Mouse (Mus musculus): Measurements from ENCODE around the gene Dis3l2. TPM values are rescaled to one million over a fixed set of nuclear protein-coding genes. Genes with fewer than 3 reads are reported as not detected.

Gene Dis3l2
- polyA plus RNA-seq, 1 experiment from 2014 or later, result 38.8 TPM

DNA sequence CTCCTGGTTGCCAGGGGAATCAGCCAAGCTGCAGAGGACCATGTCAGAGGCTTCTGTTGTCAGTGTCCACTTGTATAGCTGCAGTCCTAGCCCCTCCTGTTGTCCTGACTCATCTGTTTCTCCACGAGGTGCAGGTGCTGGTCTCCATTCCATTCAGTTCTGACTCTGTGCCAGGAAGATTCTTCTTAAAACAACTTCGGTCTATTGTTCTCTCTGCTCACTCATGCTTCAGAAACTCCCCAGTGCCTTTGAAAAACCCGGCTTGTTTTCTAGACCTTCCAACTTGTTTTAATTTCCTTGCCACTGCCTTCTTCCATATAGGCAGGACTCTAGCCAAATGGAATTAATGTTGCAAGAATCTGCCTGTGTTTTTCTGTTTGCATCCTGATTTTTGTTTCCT is 39.3 kb downstream of the Dis3l2 start:
- no peaks in the 10 kb centered on the region for H3K4me1 ChIP-seq
- H3K4me3 ChIP-seq, result no peak overlapping the region
- no peak overlapping the region for H3K4me2 ChIP-seq (replicated peaks)
- WGBS, result 35% methylated on average over 3 of the region's 3 CpGs
- peaks cover 19% of the 10 kb centered on the region; the same call in 1 of the 2 replicates for H3K36me3 ChIP-seq
- no peak overlapping the region for H3K9ac ChIP-seq
- H3K27me3 ChIP-seq, result no peaks in the 10 kb centered on the region
- no peak for ATAC-seq (ENCODE audit: low FRiP score)
- no peaks in the 10 kb centered on the region for H3K9me3 ChIP-seq (replicated peaks)
- H3K27ac ChIP-seq, result no peak overlapping the region

GRCm38 (mm10) chr1:86747034-86747433 is 43.4 kb downstream of the Dis3l2 start:
- ATAC-seq (ENCODE audit: low FRiP score), result no peak
- WGBS, result 96% methylated on average over 2 of the region's 2 CpGs
- H3K36me3 ChIP-seq, result peaks cover 44% of the 10 kb centered on the region

DNA sequence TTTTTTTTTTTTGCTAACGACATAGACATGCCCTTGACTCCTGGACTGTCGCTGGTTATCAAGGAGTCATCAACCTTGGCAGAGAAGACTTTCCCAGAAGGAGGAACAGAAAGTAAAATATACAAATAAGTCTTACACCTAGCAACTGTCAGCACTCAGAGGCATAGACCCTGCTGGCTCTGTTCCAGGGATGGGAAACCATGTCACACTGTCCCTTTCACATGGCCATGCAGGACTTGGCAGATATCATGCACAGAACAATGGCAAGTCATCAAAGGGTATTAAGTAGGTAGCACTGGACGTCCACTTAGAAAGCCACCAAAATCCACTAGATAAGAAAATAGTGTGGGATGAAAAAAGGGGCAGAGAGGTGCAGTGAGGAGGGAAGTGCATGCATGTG is 46.5 kb downstream of the Dis3l2 start:
- Histone ChIP-seq H3K4me3 (no peak overlapping the region), H3K27ac (no peak overlapping the region), H3K4me2 (replicated peaks) (no peak overlapping the region), H3K9ac (no peak overlapping the region), H3K9me3 (replicated peaks) (no peaks in the 10 kb centered on the region), H3K36me3 (peaks cover 50% of the 10 kb centered on the region), H3K27me3 (no peaks in the 10 kb centered on the region), H3K4me1 (no peaks in the 10 kb centered on the region)
- ATAC-seq (ENCODE audit: low FRiP score), result no peak
- 86% methylated on average over 3 of the region's 3 CpGs for WGBS

More at GRCm38 (mm10) chr1:86747034-86747433, 43.4 kb downstream of the Dis3l2 start:
- Histone ChIP-seq H3K4me1 (no peaks in the 10 kb centered on the region), H3K27ac (no peak overlapping the region), H3K9me3 (replicated peaks) (no peaks in the 10 kb centered on the region), H3K4me3 (no peak overlapping the region), H3K27me3 (no peaks in the 10 kb centered on the region), H3K9ac (no peak overlapping the region), H3K4me2 (replicated peaks) (no peak overlapping the region)

- H3K4me3 ChIP-seq, result no peak overlapping the region
- H3K4me1 ChIP-seq, result no peaks in the 10 kb centered on the region
- 87% methylated on average over 8 of the region's 8 CpGs for WGBS
- H3K27me3 ChIP-seq, result no peaks in the 10 kb centered on the region
- no peak overlapping the region for H3K27ac ChIP-seq
- ATAC-seq (ENCODE audit: low FRiP score), result no peak
- no peak overlapping the region for H3K4me2 ChIP-seq (replicated peaks)
- no peak overlapping the region for H3K9ac ChIP-seq
- H3K9me3 ChIP-seq (replicated peaks), result no peaks in the 10 kb centered on the region
- H3K36me3 ChIP-seq, result peaks cover 32% of the 10 kb centered on the region
Observed at GRCm38 (mm10) chr1:86753416-86753815, 49.8 kb downstream of the Dis3l2 start.

DNA sequence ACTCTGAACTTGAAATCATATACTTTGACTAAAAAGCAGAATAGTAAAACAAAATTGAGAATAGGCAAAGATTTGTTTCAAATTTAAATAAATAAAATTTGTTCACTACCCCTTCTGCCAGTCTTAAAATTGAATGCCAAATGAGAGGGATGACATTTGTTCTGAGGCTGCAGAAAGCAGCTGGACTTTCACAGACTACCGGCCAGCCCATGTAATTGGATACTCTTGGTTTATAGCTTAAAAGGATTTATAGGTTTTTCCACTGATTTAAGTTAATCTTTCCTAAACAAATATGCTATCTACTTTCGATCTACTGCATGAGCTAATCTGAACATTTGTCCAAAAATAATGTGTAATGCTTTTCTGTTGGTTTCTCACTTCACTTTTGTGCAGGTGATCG is 50.7 kb downstream of the Dis3l2 start:
- Histone ChIP-seq H3K36me3 (peaks cover 25% of the 10 kb centered on the region), H3K4me1 (no peaks in the 10 kb centered on the region), H3K9me3 (replicated peaks) (no peaks in the 10 kb centered on the region), H3K4me2 (replicated peaks) (no peak overlapping the region), H3K27ac (no peak overlapping the region), H3K4me3 (no peak overlapping the region), H3K9ac (no peak overlapping the region), H3K27me3 (no peaks in the 10 kb centered on the region)
- ATAC-seq (ENCODE audit: low FRiP score), result no peak
- 83% methylated on average over 3 of the region's 3 CpGs for WGBS

GRCm38 (mm10) chr1:86758091-86758490 is 54.5 kb downstream of the Dis3l2 start:
- Histone ChIP-seq H3K9ac (no peak overlapping the region), H3K4me2 (replicated peaks) (no peak overlapping the region), H3K4me1 (no peaks in the 10 kb centered on the region), H3K4me3 (no peak overlapping the region), H3K9me3 (replicated peaks) (no peaks in the 10 kb centered on the region), H3K27me3 (no peaks in the 10 kb centered on the region), H3K27ac (no peak overlapping the region), H3K36me3 (peaks cover 7% of the 10 kb centered on the region; the same call in 1 of the 2 replicates)
- no peak for ATAC-seq (ENCODE audit: low FRiP score)
- WGBS, result 81% methylated on average over 6 of the region's 6 CpGs

DNA sequence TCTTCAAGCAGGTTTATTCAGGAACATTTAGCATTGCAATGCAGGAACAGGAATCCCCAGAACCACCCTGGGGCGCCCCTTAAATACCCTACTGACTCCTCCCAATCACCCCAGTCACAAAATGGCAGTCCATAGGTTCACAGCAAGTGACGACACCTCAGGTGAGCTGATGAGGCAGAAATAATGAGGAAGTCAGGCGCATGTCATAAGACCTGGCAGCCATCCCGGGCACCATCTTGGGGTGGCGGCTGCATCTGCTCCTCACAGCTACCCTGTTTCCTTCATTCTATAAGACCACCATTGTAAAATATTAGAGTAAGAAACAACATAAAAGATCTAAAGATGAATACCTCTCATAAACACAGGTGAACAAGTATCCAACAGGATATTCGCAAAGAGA is 58.6 kb downstream of the Dis3l2 start:
- WGBS, result 92% methylated on average over 6 of the region's 6 CpGs
- Histone ChIP-seq H3K4me2 (replicated peaks) (no peak overlapping the region), H3K36me3 (peaks cover 2% of the 10 kb centered on the region; the same call in 1 of the 2 replicates), H3K27ac (no peak overlapping the region), H3K9me3 (replicated peaks) (no peaks in the 10 kb centered on the region), H3K4me3 (no peak overlapping the region), H3K27me3 (no peaks in the 10 kb centered on the region), H3K4me1 (no peaks in the 10 kb centered on the region), H3K9ac (no peak overlapping the region)
- no peak for ATAC-seq (ENCODE audit: low FRiP score)

DNA sequence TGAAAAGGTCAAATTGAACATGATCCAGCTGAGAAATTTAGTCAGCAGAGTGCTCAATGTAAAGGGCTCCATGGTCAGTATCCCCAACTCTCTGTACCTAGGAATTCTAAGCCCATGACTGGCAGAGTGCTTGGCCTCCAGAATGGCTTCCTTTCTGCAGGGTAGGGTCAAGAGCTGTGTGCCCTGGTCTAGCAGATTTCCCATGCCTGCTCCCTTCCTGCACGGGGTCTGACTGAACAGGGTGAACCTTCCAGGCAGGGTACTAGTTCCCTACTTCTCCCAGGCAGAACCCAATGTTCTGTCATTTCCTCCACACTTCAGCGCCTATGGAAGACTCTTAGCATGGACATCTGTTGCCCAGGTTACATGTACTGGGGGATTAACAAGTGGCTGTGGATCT is 97.6 kb downstream of the Dis3l2 start:
- ATAC-seq (ENCODE audit: low FRiP score), result no peak
- Histone ChIP-seq H3K4me3 (no peak overlapping the region), H3K27ac (no peak overlapping the region), H3K4me2 (replicated peaks) (no peak overlapping the region), H3K9ac (no peak overlapping the region), H3K36me3 (no peaks in the 10 kb centered on the region), H3K4me1 (no peaks in the 10 kb centered on the region), H3K9me3 (replicated peaks) (no peaks in the 10 kb centered on the region), H3K27me3 (no peaks in the 10 kb centered on the region)
- 86% methylated on average over 2 of the region's 2 CpGs for WGBS

DNA sequence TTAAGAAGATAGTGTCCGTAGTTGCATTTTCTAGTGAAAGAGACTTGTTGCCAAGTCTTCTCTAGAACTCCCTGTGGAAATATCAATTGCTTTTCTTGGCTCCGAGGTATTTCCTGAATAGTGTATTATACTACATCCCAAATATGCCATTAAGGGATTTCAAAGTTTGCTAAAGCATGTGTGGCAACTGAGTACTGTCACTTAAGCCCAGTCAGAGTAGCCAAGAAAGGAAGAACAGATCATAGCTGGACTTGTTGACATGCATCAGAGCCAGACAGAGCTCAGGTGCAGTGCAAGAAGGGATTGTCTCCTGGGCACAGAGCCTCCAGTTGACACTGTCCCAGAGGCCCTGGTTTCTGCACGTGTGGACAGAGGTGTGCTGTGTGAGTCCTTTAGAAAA is 108.1 kb downstream of the Dis3l2 start:
- ATAC-seq (ENCODE audit: low FRiP score), result no peak
- H3K4me1 ChIP-seq, result no peaks in the 10 kb centered on the region
- no peak overlapping the region for H3K4me2 ChIP-seq (replicated peaks)
- H3K9me3 ChIP-seq (replicated peaks), result no peaks in the 10 kb centered on the region
- H3K4me3 ChIP-seq, result no peak overlapping the region
- H3K27ac ChIP-seq, result no peak overlapping the region
- no peak overlapping the region for H3K9ac ChIP-seq
- WGBS, result 77% methylated on average over 3 of the region's 3 CpGs
- no peaks in the 10 kb centered on the region for H3K36me3 ChIP-seq
- H3K27me3 ChIP-seq, result no peaks in the 10 kb centered on the region

DNA sequence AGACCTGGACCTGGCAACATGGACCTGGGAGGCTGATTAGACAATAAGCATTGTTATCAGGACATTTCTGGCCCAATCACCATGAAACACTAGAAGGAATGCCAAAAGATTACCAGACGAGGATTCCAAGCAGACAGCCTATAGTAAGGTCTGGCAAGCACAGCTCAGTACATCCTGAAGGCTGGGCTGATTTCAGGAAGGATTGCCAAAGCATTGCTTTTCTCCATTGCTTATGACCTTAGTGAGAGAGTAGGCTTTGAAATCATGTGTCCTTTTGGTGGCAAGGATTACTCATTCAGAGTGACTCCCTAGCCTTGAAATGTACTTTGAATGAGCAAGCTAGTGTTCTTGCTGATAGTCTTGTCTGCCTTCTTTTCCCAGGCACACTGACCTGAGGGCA is 118.7 kb downstream of the Dis3l2 start:
- Histone ChIP-seq H3K9ac (no peak overlapping the region), H3K4me2 (replicated peaks) (no peak overlapping the region), H3K4me1 (no peaks in the 10 kb centered on the region), H3K9me3 (replicated peaks) (no peaks in the 10 kb centered on the region), H3K36me3 (0 out of 2 replicates have a peak, but pooled peaks cover 2% of the 10 kb centered on the region), H3K27me3 (no peaks in the 10 kb centered on the region), H3K27ac (no peak overlapping the region), H3K4me3 (no peak overlapping the region)
- ATAC-seq (ENCODE audit: low FRiP score), result no peak
- WGBS, result 74% methylated on average over 1 of the region's 1 CpGs

DNA sequence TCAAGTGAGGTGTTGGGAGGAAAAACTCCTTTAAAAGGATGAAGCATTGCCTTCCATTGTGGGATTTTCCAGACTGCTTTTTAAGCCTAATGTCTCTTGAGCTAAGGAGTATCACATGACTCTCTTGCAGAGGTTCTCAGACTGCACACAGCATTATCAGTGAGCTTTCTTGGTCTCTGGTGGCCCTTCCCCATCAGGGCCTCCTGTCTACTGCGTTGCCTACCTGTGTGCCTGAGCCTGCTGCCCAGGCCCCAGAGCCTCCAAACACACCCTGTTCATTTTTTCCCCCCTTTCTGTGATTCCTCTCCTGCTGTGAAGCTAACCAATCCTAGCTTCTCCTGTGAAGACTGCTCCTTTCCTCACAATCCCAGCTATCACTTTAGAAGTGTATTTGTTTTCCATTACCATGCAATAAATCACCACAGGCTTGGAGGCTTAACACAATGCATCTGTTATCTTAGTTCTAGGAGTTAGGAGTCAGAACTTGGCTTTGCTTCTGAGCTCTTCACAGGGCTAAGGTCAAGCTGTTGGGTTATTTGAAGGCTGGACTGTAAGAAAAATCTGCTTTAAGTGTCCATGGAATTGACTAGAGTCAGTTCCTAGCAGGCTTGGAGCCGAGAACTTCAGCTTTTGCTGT is 130.9 kb downstream of the Dis3l2 start:
- WGBS, result 82% methylated on average over 2 of the region's 2 CpGs
- H3K4me2 ChIP-seq (replicated peaks), result no peak overlapping the region
- H3K9ac ChIP-seq, result no peak overlapping the region
- no peak overlapping the region for H3K27ac ChIP-seq
- no peaks in the 10 kb centered on the region for H3K9me3 ChIP-seq (replicated peaks)
- no peaks in the 10 kb centered on the region for H3K36me3 ChIP-seq
- no peak for ATAC-seq (ENCODE audit: low FRiP score)
- no peak overlapping the region for H3K4me3 ChIP-seq
- no peaks in the 10 kb centered on the region for H3K27me3 ChIP-seq
- no peaks in the 10 kb centered on the region for H3K4me1 ChIP-seq

DNA sequence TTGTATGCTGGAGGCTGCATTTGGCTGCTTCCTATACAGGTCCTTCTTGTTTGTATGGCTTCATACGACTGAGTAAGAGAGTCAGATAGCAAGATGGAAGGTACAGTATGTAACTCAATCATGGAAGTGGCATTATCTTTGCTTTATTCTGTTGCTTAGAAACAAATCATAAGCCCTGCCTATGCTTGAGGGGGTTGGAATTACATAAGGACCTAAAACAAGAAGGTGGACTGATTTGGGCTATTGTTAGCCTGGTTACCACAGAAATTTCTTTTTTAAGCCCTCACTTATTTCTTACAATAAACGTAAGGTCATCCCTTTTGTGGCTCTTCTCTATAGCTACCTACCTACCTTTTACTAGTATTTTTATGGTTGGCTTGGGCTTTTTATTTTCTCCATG is 131.4 kb downstream of the Dis3l2 start:
- no peak for ATAC-seq (ENCODE audit: low FRiP score)
- no peaks in the 10 kb centered on the region for H3K4me1 ChIP-seq
- no peak overlapping the region for H3K9ac ChIP-seq
- H3K27me3 ChIP-seq, result no peaks in the 10 kb centered on the region
- WGBS, result 89% methylated on average over 2 of the region's 2 CpGs
- H3K4me2 ChIP-seq (replicated peaks), result no peak overlapping the region
- H3K36me3 ChIP-seq, result no peaks in the 10 kb centered on the region
- no peak overlapping the region for H3K4me3 ChIP-seq
- no peaks in the 10 kb centered on the region for H3K9me3 ChIP-seq (replicated peaks)
- H3K27ac ChIP-seq, result no peak overlapping the region

GRCm38 (mm10) chr1:86850754-86851153 is 147.1 kb downstream of the Dis3l2 start:
- H3K9me3 ChIP-seq (replicated peaks), result no peaks in the 10 kb centered on the region
- H3K9ac ChIP-seq, result no peak overlapping the region
- H3K4me2 ChIP-seq (replicated peaks), result no peak overlapping the region
- WGBS, result 93% methylated on average over 2 of the region's 2 CpGs
- no peaks in the 10 kb centered on the region for H3K27me3 ChIP-seq
- no peak for ATAC-seq (ENCODE audit: low FRiP score)
- H3K36me3 ChIP-seq, result no peaks in the 10 kb centered on the region
- H3K4me1 ChIP-seq, result no peaks in the 10 kb centered on the region
- H3K27ac ChIP-seq, result no peak overlapping the region
- H3K4me3 ChIP-seq, result no peak overlapping the region
